Mouse (Mus musculus): ENCODE data around the gene Klhl22. TPM values are rescaled to one million over a fixed set of nuclear protein-coding genes. Genes with fewer than 3 reads are reported as not detected.
A peak's percentile ranks its signal among the peaks of the same experiment; 100 is the strongest.

Klhl22 gene
- polyA plus RNA-seq, 1 experiment from 2014 or later, result 69.8 TPM

DNA sequence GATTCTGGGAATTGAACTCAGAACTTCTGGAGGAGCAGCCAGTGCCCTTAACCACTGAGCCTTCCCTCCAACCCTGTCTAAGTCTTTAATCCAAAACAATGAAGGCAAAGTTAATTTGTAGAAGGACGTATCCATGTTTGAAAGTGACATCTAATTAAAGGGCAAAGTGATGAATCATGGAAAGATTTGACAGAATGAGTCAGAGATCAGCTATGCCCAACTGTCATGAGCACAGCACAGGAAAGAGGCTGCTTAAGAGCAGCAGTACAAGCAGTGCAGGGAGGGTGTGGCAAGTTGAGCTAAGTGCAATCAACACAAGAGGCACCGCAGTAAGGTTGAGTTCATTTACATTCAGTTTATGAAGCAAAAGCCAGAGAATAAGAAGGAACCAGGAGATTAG, 14.4 kb upstream of the Klhl22 start:
- Histone ChIP-seq H3K9me3 (ENCODE audit: low read length) (no peaks in the 10 kb centered on the region), H3K36me3 (ENCODE audit: insufficient read depth, low read length) (no peaks in the 10 kb centered on the region), H3K9ac (replicated peaks; ENCODE audit: low read length) (no peak overlapping the region), H3K4me3 (ENCODE audit: low read length) (no peak overlapping the region), H3K27me3 (ENCODE audit: insufficient read depth, low read length) (no peaks in the 10 kb centered on the region), H3K27ac (ENCODE audit: low read length) (no peak overlapping the region), H3K4me2 (replicated peaks; ENCODE audit: low read depth, low read length) (no peak overlapping the region), H3K4me1 (ENCODE audit: insufficient read depth, low read length) (no peaks in the 10 kb centered on the region)
- WGBS, result 81% methylated on average over 2 of the region's 2 CpGs
- no peak for ATAC-seq (ENCODE audit: low FRiP score, low TSS enrichment)

DNA sequence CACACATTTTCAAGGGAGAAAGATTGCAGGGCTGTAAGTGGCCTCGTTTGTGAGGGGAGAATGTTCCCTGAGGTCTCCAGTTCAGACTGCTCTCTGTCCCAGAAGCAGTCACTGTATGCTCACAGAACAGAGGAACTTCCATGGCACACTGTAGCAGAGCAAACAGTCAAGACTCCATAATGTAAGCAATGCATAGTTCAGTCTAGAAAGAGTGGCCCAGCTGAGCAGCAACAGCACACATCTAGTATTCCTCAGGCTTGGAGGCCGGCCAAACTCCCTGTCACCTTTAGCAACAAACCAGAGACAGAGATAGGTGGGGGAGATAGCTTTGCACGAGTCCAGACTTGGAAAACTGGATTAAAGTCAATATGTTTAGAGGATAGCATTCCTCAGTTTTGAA, 6.4 kb upstream of the Klhl22 start:
- Histone ChIP-seq H3K4me2 (replicated peaks; ENCODE audit: low read depth, low read length) (no peak overlapping the region), H3K27ac (ENCODE audit: low read length) (no peak overlapping the region), H3K36me3 (ENCODE audit: insufficient read depth, low read length) (no peaks in the 10 kb centered on the region), H3K9ac (replicated peaks; ENCODE audit: low read length) (no peak overlapping the region), H3K4me1 (ENCODE audit: insufficient read depth, low read length) (no peaks in the 10 kb centered on the region), H3K4me3 (ENCODE audit: low read length) (no peak overlapping the region), H3K27me3 (ENCODE audit: insufficient read depth, low read length) (no peaks in the 10 kb centered on the region), H3K9me3 (ENCODE audit: low read length) (no peaks in the 10 kb centered on the region)
- WGBS, result 30% methylated on average over 3 of the region's 3 CpGs
- ATAC-seq (ENCODE audit: low FRiP score, low TSS enrichment), result no peak

- Histone ChIP-seq H3K36me3 (ENCODE audit: insufficient read depth, low read length) (no peaks in the 10 kb centered on the region), H3K9ac (replicated peaks; ENCODE audit: low read length) (no peak overlapping the region), H3K4me3 (ENCODE audit: low read length) (no peak overlapping the region), H3K27me3 (ENCODE audit: insufficient read depth, low read length) (no peaks in the 10 kb centered on the region), H3K9me3 (ENCODE audit: low read length) (no peaks in the 10 kb centered on the region), H3K4me1 (ENCODE audit: insufficient read depth, low read length) (peaks cover 1% of the 10 kb centered on the region), H3K27ac (ENCODE audit: low read length) (no peak overlapping the region), H3K4me2 (replicated peaks; ENCODE audit: low read depth, low read length) (no peak overlapping the region)
- WGBS, result 25% methylated on average over 1 of the region's 1 CpGs
- ATAC-seq (ENCODE audit: low FRiP score, low TSS enrichment), result no peak
These were observed 5.7 kb upstream of the Klhl22 start for GRCm38 (mm10) chr16:17753686-17754085.

GRCm38 (mm10) chr16:17757756-17758155, 1.7 kb upstream of the Klhl22 start:
- Histone ChIP-seq H3K4me3 (ENCODE audit: low read length) (no peak overlapping the region), H3K9me3 (ENCODE audit: low read length) (no peaks in the 10 kb centered on the region), H3K4me2 (replicated peaks; ENCODE audit: low read depth, low read length) (no peak overlapping the region), H3K9ac (replicated peaks; ENCODE audit: low read length) (no peak overlapping the region), H3K27me3 (ENCODE audit: insufficient read depth, low read length) (no peaks in the 10 kb centered on the region), H3K4me1 (ENCODE audit: insufficient read depth, low read length) (peaks cover 19% of the 10 kb centered on the region), H3K27ac (ENCODE audit: low read length) (no peak overlapping the region), H3K36me3 (ENCODE audit: insufficient read depth, low read length) (no peaks in the 10 kb centered on the region)
- 100% methylated on average over 1 of the region's 1 CpGs for WGBS
- no peak for ATAC-seq (ENCODE audit: low FRiP score, low TSS enrichment)

- peak overlapping the region; percentile 64 for H3K4me3 ChIP-seq (ENCODE audit: low read length)
- H3K9ac ChIP-seq (replicated peaks; ENCODE audit: low read length), result peak overlapping the region; percentile 89
- no peaks in the 10 kb centered on the region for H3K9me3 ChIP-seq (ENCODE audit: low read length)
- peak overlapping the region; percentile 92 for H3K4me2 ChIP-seq (replicated peaks; ENCODE audit: low read depth, low read length)
- ATAC-seq (ENCODE audit: low FRiP score, low TSS enrichment), result peak; percentile 32; the same call in 1 of the 2 replicates
- 48% methylated on average over 9 of the region's 9 CpGs for WGBS
- H3K36me3 ChIP-seq (ENCODE audit: insufficient read depth, low read length), result no peaks in the 10 kb centered on the region
- peaks cover 19% of the 10 kb centered on the region for H3K4me1 ChIP-seq (ENCODE audit: insufficient read depth, low read length)
- H3K27me3 ChIP-seq (ENCODE audit: insufficient read depth, low read length), result no peaks in the 10 kb centered on the region
- peak overlapping the region; percentile 39; the same call in 1 of the 2 replicates for H3K27ac ChIP-seq (ENCODE audit: low read length)
These were observed 516 bp upstream of the Klhl22 start for GRCm38 (mm10) chr16:17758902-17759301.

GRCm38 (mm10) chr16:17759813-17760321, 449 bp downstream of the Klhl22 start:
- H3K4me2 ChIP-seq (replicated peaks; ENCODE audit: low read depth, low read length), result peak overlapping the region; percentile 92
- peaks cover 19% of the 10 kb centered on the region for H3K4me1 ChIP-seq (ENCODE audit: insufficient read depth, low read length)
- H3K9me3 ChIP-seq (ENCODE audit: low read length), result no peaks in the 10 kb centered on the region
- peak overlapping the region; percentile 64 for H3K4me3 ChIP-seq (ENCODE audit: low read length)
- H3K36me3 ChIP-seq (ENCODE audit: insufficient read depth, low read length), result 0 out of 2 replicates have a peak, but pooled peaks cover 4% of the 10 kb centered on the region
- under 1% methylated on average over 54 of the region's 54 CpGs for WGBS
- no peaks in the 10 kb centered on the region for H3K27me3 ChIP-seq (ENCODE audit: insufficient read depth, low read length)
- H3K9ac ChIP-seq (replicated peaks; ENCODE audit: low read length), result peak overlapping the region; percentile 89
- peak; percentile 72 for ATAC-seq (ENCODE audit: low FRiP score, low TSS enrichment)
- peak overlapping the region; percentile 58; the same call in 1 of the 2 replicates for H3K27ac ChIP-seq (ENCODE audit: low read length)

DNA sequence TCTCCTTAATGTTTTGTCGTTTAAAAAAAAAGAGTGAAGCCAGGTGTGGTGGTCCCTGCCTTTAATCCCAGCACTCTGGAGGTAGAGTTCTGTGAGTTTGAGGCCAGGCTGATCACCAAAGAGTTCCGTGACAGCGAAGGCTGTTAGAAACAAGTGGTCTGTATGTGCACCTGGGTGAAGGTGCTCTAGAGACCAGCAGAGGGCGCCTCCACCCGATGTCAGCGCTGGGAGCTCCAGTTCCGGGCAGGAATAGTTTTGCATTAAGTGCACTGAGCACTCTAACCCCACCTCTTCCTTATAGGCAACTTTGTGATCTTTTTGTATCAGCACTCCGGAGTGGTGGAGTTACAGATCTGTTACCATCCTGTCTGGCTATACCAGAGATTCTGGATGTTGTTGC, 1.2 kb downstream of the Klhl22 start:
- Histone ChIP-seq H3K9ac (replicated peaks; ENCODE audit: low read length) (no peak overlapping the region), H3K4me3 (ENCODE audit: low read length) (peak overlapping the region; percentile 64)
- no peak for ATAC-seq (ENCODE audit: low FRiP score, low TSS enrichment)

GRCm38 (mm10) chr16:17761074-17761473, 1.7 kb downstream of the Klhl22 start:
- H3K4me3 ChIP-seq (ENCODE audit: low read length), result peak overlapping the region; percentile 64; the same call in 1 of the 2 replicates
- peaks cover 19% of the 10 kb centered on the region for H3K4me1 ChIP-seq (ENCODE audit: insufficient read depth, low read length)
- WGBS, result 18% methylated on average over 1 of the region's 1 CpGs
- no peaks in the 10 kb centered on the region for H3K9me3 ChIP-seq (ENCODE audit: low read length)
- ATAC-seq (ENCODE audit: low FRiP score, low TSS enrichment), result no peak
- 0 out of 2 replicates have a peak, but pooled peaks cover 8% of the 10 kb centered on the region for H3K36me3 ChIP-seq (ENCODE audit: insufficient read depth, low read length)
- peak overlapping the region; percentile 92 for H3K4me2 ChIP-seq (replicated peaks; ENCODE audit: low read depth, low read length)
- H3K27me3 ChIP-seq (ENCODE audit: insufficient read depth, low read length), result no peaks in the 10 kb centered on the region
- H3K27ac ChIP-seq (ENCODE audit: low read length), result no peak overlapping the region
- H3K9ac ChIP-seq (replicated peaks; ENCODE audit: low read length), result no peak overlapping the region

More for the DNA sequence above, 1.2 kb downstream of the Klhl22 start:
- WGBS, result 41% methylated on average over 8 of the region's 8 CpGs
- Histone ChIP-seq H3K27ac (ENCODE audit: low read length) (no peak overlapping the region), H3K36me3 (ENCODE audit: insufficient read depth, low read length) (0 out of 2 replicates have a peak, but pooled peaks cover 4% of the 10 kb centered on the region), H3K4me2 (replicated peaks; ENCODE audit: low read depth, low read length) (peak overlapping the region; percentile 92), H3K9me3 (ENCODE audit: low read length) (no peaks in the 10 kb centered on the region), H3K27me3 (ENCODE audit: insufficient read depth, low read length) (no peaks in the 10 kb centered on the region), H3K4me1 (ENCODE audit: insufficient read depth, low read length) (peaks cover 19% of the 10 kb centered on the region)

DNA sequence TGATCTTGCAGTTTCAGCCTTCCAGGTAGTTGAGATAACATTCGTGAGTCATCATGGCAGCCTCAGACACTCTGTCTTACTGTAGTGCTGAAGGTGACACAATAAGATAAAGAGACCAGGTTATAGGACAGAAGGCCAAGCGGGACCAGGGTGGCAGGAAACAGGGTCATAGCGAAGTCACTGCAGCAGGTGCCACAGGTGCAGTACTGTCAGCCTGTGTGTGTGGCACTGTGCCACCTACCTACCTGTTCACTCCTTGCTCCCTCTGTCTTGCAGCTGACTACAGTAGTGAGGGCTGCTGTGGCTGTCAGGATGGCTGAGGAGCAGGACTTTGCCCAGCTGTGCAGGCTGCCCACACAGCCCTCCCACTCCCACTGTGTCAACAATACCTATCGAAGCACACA, 4.7 kb downstream of the Klhl22 start:
- ATAC-seq (ENCODE audit: low FRiP score, low TSS enrichment), result peak; percentile 28; the same call in 1 of the 2 replicates
- no peak overlapping the region for H3K9ac ChIP-seq (replicated peaks; ENCODE audit: low read length)
- H3K27ac ChIP-seq (ENCODE audit: low read length), result no peak overlapping the region
- no peak overlapping the region for H3K4me2 ChIP-seq (replicated peaks; ENCODE audit: low read depth, low read length)
- no peaks in the 10 kb centered on the region for H3K9me3 ChIP-seq (ENCODE audit: low read length)
- peaks cover 13% of the 10 kb centered on the region for H3K4me1 ChIP-seq (ENCODE audit: insufficient read depth, low read length)
- no peaks in the 10 kb centered on the region for H3K27me3 ChIP-seq (ENCODE audit: insufficient read depth, low read length)
- WGBS, result 67% methylated on average over 4 of the region's 4 CpGs
- H3K36me3 ChIP-seq (ENCODE audit: insufficient read depth, low read length), result peaks cover 29% of the 10 kb centered on the region; the same call in 1 of the 2 replicates
- no peak overlapping the region for H3K4me3 ChIP-seq (ENCODE audit: low read length)

GRCm38 (mm10) chr16:17768834-17769233, 9.4 kb downstream of the Klhl22 start:
- Histone ChIP-seq H3K36me3 (ENCODE audit: insufficient read depth, low read length) (peaks cover 51% of the 10 kb centered on the region), H3K27ac (ENCODE audit: low read length) (no peak overlapping the region), H3K27me3 (ENCODE audit: insufficient read depth, low read length) (no peaks in the 10 kb centered on the region), H3K4me2 (replicated peaks; ENCODE audit: low read depth, low read length) (no peak overlapping the region), H3K9me3 (ENCODE audit: low read length) (no peaks in the 10 kb centered on the region), H3K4me3 (ENCODE audit: low read length) (no peak overlapping the region), H3K4me1 (ENCODE audit: insufficient read depth, low read length) (no peaks in the 10 kb centered on the region), H3K9ac (replicated peaks; ENCODE audit: low read length) (no peak overlapping the region)
- ATAC-seq (ENCODE audit: low FRiP score, low TSS enrichment), result no peak
- 88% methylated on average over 7 of the region's 7 CpGs for WGBS

Measured in kidney, embryonic 16.5 days (tissue).